Mouse (Mus musculus): Measurements from ENCODE around the gene Il1rapl1.

DNA sequence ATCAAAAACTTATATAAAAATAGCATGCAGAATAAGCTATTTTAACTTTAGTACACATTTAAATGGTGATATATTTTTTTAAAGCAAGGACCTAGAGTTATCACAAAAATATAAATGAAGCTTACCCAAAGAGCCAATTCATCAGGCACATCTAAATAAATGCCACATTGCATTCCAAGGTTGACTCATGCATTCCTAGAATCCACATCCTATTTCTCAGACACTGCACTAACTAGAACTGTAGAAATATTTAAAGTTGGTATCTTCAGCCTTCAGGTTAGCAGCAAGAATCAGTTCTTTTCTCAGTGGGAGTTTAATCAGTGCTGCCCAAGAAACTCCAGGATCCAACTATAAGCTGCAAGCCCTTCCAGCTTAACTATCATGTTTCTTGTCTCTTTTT lies 223.5 kb downstream of the Il1rapl1 start:
- TF ChIP-seq CTCF (IDR thresholded peaks at IDR 0.05; ENCODE audit: low read depth) (no peak), EP300 (IDR thresholded peaks at IDR 0.05; ENCODE audit: low read depth) (no peak)
